Mouse (Mus musculus) spleen, postnatal 4 days (tissue): ENCODE measurements at regions not wholly inside any gene's neighbourhood (a gene's known extent, or its start where the extent isn't known, plus 50 kb on each side); places are given as distances from the start of the nearest gene placed in this dataset.

Experiments
- DNase-seq, 2 experiments: peaks; one replicate each; pipeline ENCODE4 v3.0.0; 2022; ENCODE audit warnings: low spot score in 2 of 2

DNA sequence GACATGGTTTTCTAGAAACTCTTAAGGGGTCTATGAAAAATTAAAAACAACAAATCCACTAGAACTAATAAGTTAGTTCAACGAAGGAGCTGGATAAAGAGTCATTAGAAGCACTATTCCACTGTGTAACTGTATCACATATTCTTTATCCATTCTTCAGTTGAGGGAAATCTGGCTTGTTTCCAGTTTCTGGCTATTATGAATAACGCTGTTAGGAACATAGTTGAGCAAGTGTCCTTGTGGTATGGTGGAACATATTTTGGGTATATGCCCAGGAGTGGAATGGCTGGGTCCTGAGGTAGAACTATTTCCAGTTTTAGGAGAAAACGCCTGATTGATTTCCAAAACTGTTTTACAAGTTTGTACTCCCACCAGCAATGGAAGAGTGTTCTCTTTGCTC, 97.7 kb upstream of the Adamts9 start:
- DNase-seq, result no peak

DNA sequence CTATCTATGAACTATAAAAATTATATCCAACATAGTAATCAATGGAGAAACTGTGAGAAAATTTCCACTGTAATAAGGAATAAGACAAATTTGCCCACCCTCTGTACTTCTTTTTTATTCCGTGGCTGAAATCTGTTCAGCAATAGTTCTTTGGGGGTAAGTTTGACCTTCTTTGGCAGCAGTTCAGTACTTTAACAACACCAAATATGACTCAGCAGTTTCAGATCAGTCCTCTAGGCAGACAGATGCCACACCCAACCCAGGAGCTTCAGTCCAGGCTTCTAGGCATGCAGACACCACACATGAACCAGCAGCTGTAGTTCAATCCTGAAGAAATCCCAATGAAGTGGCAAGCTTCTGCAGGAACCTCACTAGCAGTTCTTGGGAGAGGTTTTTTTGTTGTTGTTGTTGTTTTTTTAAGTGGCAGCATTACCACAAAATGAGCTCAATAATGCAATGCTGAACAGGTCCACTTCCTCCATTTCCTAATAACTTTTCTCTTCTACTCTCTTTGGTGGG, 88.6 kb upstream of the Adamts9 start:
- no peak for DNase-seq

DNA sequence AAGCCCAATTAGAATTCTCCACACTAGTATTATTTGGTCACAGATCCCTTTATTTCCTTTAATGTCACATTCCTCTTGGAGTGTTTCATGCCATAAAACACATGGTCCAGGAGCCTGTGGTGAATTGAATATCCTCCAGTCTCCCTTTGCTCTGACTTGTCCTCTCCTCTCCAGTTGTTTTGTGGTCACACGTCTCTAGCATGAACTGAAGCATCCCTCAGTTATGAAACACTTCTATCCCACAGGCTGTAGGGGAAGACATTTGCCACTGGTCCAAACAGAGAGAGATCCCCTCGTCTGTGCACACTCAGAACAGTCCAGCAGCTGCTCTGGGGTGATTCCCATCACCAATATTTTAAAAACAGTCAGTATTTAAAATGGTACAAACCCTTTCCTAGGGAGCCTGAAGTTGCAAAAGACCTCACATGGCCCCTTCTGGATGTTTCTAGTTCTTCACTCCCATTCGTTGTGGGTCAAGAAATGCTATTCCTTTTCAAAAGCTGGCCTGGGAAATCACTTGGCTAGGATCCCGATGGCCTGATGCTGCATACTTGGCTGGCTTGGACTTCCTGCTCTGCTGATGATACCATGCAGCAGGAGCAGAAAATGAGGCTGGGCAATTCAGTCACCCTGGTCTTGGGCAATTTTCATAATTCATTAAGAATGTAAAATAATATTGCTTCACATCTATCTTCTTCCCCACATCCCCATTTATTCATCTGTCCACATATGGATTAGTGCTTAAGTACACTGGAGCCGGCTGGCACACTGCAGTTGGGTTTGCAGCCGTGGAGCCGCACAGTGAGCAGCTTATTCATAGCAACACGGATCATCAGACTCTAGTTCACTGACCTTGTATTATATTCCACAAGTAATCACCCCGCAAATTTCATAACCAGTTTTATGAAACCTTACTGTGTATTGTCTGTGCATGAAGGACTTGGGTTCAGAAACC, 83.1 kb upstream of the Adamts9 start:
- no peak for DNase-seq

DNA sequence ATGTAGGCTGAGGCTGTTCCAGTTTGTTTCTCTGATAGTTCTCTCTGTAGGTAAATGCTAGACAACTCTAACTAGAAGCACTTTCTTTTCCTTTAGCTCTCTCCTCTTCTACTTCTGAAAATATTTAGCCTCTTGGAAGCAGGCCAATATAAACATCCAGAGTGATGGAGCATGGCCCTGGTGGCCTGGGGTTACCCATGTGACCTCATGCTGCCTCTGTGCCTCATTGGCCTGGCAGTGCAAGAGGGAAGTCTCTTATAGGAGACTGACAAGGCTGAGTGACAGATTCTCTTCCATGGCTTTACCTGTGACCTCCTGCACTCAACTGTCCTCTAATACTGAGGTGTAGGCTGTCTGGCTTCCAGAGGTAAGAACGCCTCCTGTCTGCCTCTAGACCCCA, 71.2 kb upstream of the Adamts9 start:
- DNase-seq, result no peak

DNA sequence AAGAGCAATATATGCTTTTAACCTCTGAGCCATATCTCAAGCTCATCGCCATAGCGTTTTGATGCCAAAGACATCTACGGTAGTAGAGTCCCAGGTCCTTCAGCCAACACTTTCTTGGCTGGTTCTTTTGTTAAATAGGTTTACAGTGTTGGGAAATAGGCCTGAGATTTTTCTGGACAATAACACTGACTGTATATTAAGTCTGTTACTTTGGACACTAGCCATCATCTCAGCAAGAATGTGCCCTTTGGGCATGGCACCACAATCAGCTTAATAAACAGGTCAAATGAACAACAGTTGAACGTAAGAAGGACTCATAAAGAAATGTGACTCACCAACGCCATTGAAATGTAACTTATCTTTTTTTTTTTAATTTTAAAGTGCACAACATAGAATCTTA, 68.6 kb upstream of the Adamts9 start:
- no peak for DNase-seq

DNA sequence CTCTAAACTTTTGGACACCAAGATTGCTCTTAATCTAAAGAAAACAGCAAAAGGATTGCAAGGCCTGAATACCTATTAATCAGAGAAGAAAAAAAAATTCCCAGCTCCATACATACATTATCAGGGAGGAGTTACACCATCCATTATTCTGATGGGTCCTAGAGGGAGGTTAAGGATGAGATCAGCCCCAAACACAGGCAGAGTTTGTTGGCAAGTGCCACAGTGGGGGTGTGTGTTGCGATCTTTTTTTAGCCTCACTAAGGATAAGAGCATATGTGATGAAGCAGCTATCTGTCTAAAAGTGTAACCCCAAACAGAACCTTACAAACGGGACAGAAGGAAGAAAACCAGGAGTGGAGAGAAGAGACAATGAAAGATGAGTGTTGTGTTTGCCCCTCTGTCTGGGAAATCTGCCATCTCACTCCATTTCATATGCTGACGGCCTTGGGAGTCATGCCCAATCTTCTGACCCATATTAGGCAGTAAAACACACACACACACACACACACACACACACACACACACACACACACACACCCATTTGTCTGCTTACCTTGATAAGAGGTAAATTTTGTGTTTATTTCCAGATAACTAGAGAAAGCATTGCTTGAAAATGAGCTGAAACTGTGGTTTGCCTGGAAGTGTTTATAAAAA, 61.4 kb upstream of the Adamts9 start:
- no peak for DNase-seq

DNA sequence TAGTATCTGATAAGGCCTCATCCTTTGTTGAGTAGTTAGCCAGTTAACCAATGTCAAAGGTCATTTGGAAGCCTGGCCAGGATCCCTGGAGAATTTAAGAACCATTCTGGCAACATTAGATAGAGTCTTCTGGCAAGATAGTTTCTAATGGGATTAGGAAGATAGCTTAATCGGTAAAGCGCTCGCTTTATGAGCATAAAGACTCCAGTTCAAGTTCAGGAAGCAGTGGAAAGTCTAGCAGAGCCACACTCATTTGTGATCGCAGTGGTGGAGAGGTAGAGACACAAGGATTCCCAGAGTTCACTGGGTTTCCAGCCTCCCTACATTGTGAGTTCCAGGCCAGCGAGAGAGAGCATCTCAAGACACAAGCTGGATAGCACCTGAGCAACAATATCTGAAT, 60.5 kb upstream of the Adamts9 start:
- DNase-seq, result no peak

DNA sequence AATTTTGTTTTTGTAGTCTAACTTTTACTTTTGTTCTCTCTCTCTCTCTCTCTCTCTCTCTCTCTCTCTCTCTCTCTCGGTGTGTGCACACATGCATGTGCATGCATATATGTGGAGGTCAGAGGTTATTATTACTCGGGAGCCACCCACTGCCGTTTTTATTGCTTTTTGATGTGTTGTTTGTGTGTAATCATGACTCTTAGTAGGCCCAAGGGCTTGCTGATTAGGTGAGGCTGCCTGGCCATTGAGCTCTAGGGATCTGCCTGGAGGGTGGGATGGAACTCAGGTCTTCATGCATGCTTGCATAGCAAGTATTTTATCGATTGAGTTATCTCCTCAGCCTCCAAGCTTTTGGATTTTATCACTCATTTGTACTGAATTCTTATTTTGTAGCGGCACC, 50.4 kb upstream of the Adamts9 start:
- no peak for DNase-seq
